Mouse (Mus musculus): ENCODE data around the gene Prpf8.

GRCm38 (mm10) chr11:75467512-75468215 is 19.0 kb upstream of the Prpf8 start:
- peak; percentile 28; the same call in 1 of the 2 replicates for TF ChIP-seq CTCF (IDR thresholded peaks at IDR 0.05; ENCODE audit: low read depth)
- TF ChIP-seq EP300 (optimal IDR thresholded peaks at IDR 0.05): no peak
